Mouse (Mus musculus) neural tube, embryonic 13.5 days (tissue): Measurements from ENCODE around the gene Treml2. TPM values are rescaled to one million over a fixed set of nuclear protein-coding genes. Genes with fewer than 3 reads are reported as not detected.

Experiments
- ATAC-seq: fragments of 200-750 bp; cut with Nextera tagmentation; 2 replicates; pipeline ENCODE4 v1.8.0; 2017; ENCODE audit warnings: low read depth, mild to moderate bottlenecking, moderate TSS enrichment, moderate library complexity
- H3K27ac ChIP-seq: fragments of 300-500 bp; sonication (generic); replicated peaks from 2 replicates; pipeline ENCODE4 v1.5.1; 2015; ENCODE audit warnings: moderate library complexity, mild to moderate bottlenecking, inconsistent platforms
- H3K27me3 ChIP-seq: fragments of 300-500 bp; sonication (generic); 2 replicates; pipeline ENCODE4 v1.6.1; 2015; ENCODE audit warnings: mild to moderate bottlenecking, inconsistent platforms
- H3K36me3 ChIP-seq: fragments of 300-500 bp; sonication (generic); 2 replicates; pipeline ENCODE4 v1.6.1; 2015; ENCODE audit warnings: mild to moderate bottlenecking, inconsistent platforms
- H3K4me1 ChIP-seq: fragments of 300-500 bp; sonication (generic); replicated peaks from 2 replicates; pipeline ENCODE4 v1.6.1; 2015; ENCODE audit warnings: inconsistent platforms
- H3K4me2 ChIP-seq: fragments of 300-500 bp; sonication (generic); 2 replicates; pipeline ENCODE4 v1.6.1; 2015; ENCODE audit warnings: inconsistent platforms, mild to moderate bottlenecking, moderate library complexity
- H3K4me3 ChIP-seq: fragments of 300-500 bp; sonication (generic); 2 replicates; pipeline ENCODE4 v1.5.1; 2015; ENCODE audit warnings: mild to moderate bottlenecking, inconsistent platforms
- H3K9ac ChIP-seq: fragments of 300-500 bp; sonication (generic); 2 replicates; pipeline ENCODE4 v1.6.1; 2015; ENCODE audit warnings: moderate library complexity, mild to moderate bottlenecking, inconsistent platforms
- H3K9me3 ChIP-seq: fragments of 300-500 bp; sonication (generic); 2 replicates; pipeline ENCODE4 v1.6.1; 2016; ENCODE audit warnings: inconsistent platforms
- WGBS: fragments of 180-500 bp; shearing (Covaris S2); methylation state at CpG from one replicate; pipeline ENCODE4 v1.1.7; 2015; 5-methylcytosine and 5-hydroxymethylcytosine counted together
- polyA plus RNA-seq: library from polyadenylated mRNA; unstranded; fragments of >200 nt; fragmentation: Nextera tagmentation; extraction: Ambion mirVana; gene quantifications from 2 replicates; pipeline ENCODE4 v1.2.1, GENCODE M21; 2015

The Treml2 gene
- polyA plus RNA-seq, 1 experiment from 2014 or later: not detected

GRCm38 (mm10) chr17:48359616-48360015 lies 60.3 kb downstream of the Treml2 start, which contains the start of gene Treml1:
Treml1 (plus strand) TSS chr17:48359916.
- no peaks in the 10 kb centered on the region for H3K9me3 ChIP-seq
- no peak for ATAC-seq
- 87% methylated on average over 7 of the region's 7 CpGs for WGBS
- no peak within 1 kb of the TSS for H3K4me3 ChIP-seq
- no peaks in the 10 kb centered on the region for H3K36me3 ChIP-seq
- H3K4me2 ChIP-seq: no peak within 1 kb of the TSS
- H3K9ac ChIP-seq: no peak within 1 kb of the TSS
- H3K4me1 ChIP-seq: no peaks in the 10 kb centered on the region
- H3K27me3 ChIP-seq: no peaks in the 10 kb centered on the region
- no peak within 1 kb of the TSS for H3K27ac ChIP-seq

- Histone ChIP-seq H3K9me3 (no peaks in the 10 kb centered on the region), H3K4me3 (no peak overlapping the region), H3K9ac (no peak overlapping the region), H3K4me2 (no peak overlapping the region), H3K36me3 (no peaks in the 10 kb centered on the region), H3K27me3 (no peaks in the 10 kb centered on the region), H3K4me1 (no peaks in the 10 kb centered on the region), H3K27ac (no peak overlapping the region)
- ATAC-seq: no peak
- 83% methylated on average over 4 of the region's 4 CpGs for WGBS
Measured at GRCm38 (mm10) chr17:48360462-48360861, 61.2 kb downstream of the Treml2 start.

Other genes with a start within 250 kb of the Treml2 start
- 0.37 TPM in 1 of 2 replicates, not detected in the other for gene 1700067P10Rik, start 210.2 kb upstream of the Treml2 start, polyA plus RNA-seq
- not detected in 2 replicates for gene 9830107B12Rik, start 153.2 kb upstream of the Treml2 start, polyA plus RNA-seq
- gene A530064D06Rik, start 132.2 kb upstream of the Treml2 start, polyA plus RNA-seq: not detected in 2 replicates
- gene Trem1, start 66.7 kb upstream of the Treml2 start, polyA plus RNA-seq: 0.06 TPM in 1 of 2 replicates, not detected in the other
- gene Trem3, start 51.7 kb upstream of the Treml2 start, polyA plus RNA-seq: 0.27 TPM in 1 of 2 replicates, not detected in the other
- 1.1 TPM in 1 of 2 replicates, not detected in the other for gene Treml4, start 35.2 kb upstream of the Treml2 start, polyA plus RNA-seq
- 0.07 and 0.24 TPM in 2 replicates for gene B430306N03Rik, start 16.6 kb downstream of the Treml2 start, polyA plus RNA-seq
- gene Trem2, start 46.9 kb downstream of the Treml2 start, polyA plus RNA-seq: 5.1 and 5.8 TPM in 2 replicates
- 0.99 and 1.2 TPM in 2 replicates for gene Treml1, start 60.4 kb downstream of the Treml2 start, polyA plus RNA-seq
- gene Nfya, start 110.4 kb downstream of the Treml2 start, polyA plus RNA-seq: 12.1 and 15.9 TPM in 2 replicates
- gene Oard1, start 110.5 kb downstream of the Treml2 start, polyA plus RNA-seq: 46.2 and 47.2 TPM in 2 replicates
- gene Apobec2, start 133.4 kb downstream of the Treml2 start, polyA plus RNA-seq: 0.80 and 2.4 TPM in 2 replicates
- 0.47 and 1.3 TPM in 2 replicates for gene Tspo2, start 152.0 kb downstream of the Treml2 start, polyA plus RNA-seq
- gene Unc5cl, start 155.4 kb downstream of the Treml2 start, polyA plus RNA-seq: 0.17 and 0.18 TPM in 2 replicates